Mouse (Mus musculus): ENCODE measurements around the gene Larp1b.

- no peak for TF ChIP-seq CTCF (IDR thresholded peaks at IDR 0.05; ENCODE audit: control insufficient read depth, insufficient read depth, insufficient replicate concordance, low read depth, low read length)
- TF ChIP-seq POLR2A (IDR thresholded peaks at IDR 0.05; ENCODE audit: control insufficient read depth, low read depth, low read length) = no peak
Observed at GRCm38 (mm10) chr3:41021980-41022379, 72.4 kb downstream of the Larp1b start.
